Mouse (Mus musculus): ENCODE data around the gene Arhgap24. TPM values are rescaled to one million over a fixed set of nuclear protein-coding genes. Genes with fewer than 3 reads are reported as not detected.

Arhgap24 gene
- polyA plus RNA-seq, 1 experiment from 2014 or later = 13.3 TPM

DNA sequence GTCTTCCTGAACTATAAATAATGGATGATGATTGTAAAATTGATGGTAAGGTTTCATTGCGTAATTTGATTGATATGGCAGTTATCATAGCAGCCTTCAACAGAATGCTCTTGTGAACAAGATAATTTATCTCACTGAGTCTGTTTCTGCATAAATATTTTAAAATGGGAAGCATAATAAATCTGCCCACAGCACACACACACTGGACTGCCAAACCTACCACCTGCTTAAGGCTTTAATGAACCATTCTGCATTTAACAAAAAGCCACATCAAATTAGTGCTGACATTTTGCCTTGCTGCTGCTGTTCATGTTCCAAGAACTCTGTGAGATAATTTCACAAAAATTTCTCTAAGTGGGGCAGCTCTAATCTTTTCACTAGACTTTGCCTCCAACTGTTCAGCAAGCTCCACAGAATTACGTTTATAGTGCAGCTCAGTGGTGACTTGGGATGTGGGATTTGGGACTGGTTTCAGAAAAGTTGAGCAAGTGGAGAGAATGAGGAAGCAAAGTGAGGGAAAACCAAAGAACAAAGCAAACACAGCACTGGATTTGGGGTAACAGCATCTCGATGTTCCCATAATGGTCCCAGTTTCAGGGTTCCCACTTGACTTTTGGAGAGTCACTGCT, 142.7 kb downstream of the Arhgap24 start:
- H3K27me3 ChIP-seq (ENCODE audit: control insufficient read depth, insufficient read depth, low read depth, low read length) = no peaks in the 10 kb centered on the region
- no peaks in the 10 kb centered on the region for H3K9me3 ChIP-seq (replicated peaks; ENCODE audit: control insufficient read depth, low read length, poor library complexity, severe bottlenecking)
- H3K4me3 ChIP-seq (ENCODE audit: low read depth, low read length) = no peak overlapping the region
- H3K36me3 ChIP-seq (ENCODE audit: control insufficient read depth, insufficient read depth, low read length) = no peaks in the 10 kb centered on the region
- no peak overlapping the region for H3K4me2 ChIP-seq (ENCODE audit: low read length)
- ATAC-seq = no peak
- no peaks in the 10 kb centered on the region for H3K4me1 ChIP-seq (ENCODE audit: control insufficient read depth, insufficient read depth, low read length)
- no peak overlapping the region for H3K27ac ChIP-seq (ENCODE audit: low read length)
- WGBS = 85% methylated on average over 3 of the region's 3 CpGs
- H3K9ac ChIP-seq (ENCODE audit: low read depth, low read length) = no peak overlapping the region

DNA sequence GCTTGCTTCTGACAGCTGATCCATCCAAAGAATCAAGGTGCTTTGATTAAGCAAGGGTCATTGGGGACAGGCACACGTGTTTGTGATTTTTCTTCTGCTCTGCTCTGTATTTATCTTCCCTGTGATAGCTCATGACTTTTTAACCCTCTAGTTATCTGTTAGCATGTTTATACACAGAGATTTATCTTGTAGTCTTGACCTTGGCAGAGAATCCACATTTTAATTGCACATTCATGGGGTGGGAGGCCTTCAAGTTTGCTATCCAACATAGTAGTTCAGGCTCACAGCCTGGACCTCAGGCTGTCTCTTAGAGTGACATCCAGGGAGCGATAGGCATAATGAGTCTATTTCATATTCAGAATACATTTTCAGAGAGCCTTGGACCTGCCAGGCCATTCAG, 145.5 kb downstream of the Arhgap24 start:
- Histone ChIP-seq H3K27me3 (ENCODE audit: control insufficient read depth, insufficient read depth, low read depth, low read length) (no peaks in the 10 kb centered on the region), H3K4me1 (ENCODE audit: control insufficient read depth, insufficient read depth, low read length) (no peaks in the 10 kb centered on the region), H3K9ac (ENCODE audit: low read depth, low read length) (no peak overlapping the region), H3K27ac (ENCODE audit: low read length) (no peak overlapping the region), H3K4me3 (ENCODE audit: low read depth, low read length) (no peak overlapping the region), H3K36me3 (ENCODE audit: control insufficient read depth, insufficient read depth, low read length) (no peaks in the 10 kb centered on the region), H3K4me2 (ENCODE audit: low read length) (no peak overlapping the region), H3K9me3 (replicated peaks; ENCODE audit: control insufficient read depth, low read length, poor library complexity, severe bottlenecking) (no peaks in the 10 kb centered on the region)
- no peak for ATAC-seq
- WGBS = 65% methylated on average over 2 of the region's 2 CpGs

DNA sequence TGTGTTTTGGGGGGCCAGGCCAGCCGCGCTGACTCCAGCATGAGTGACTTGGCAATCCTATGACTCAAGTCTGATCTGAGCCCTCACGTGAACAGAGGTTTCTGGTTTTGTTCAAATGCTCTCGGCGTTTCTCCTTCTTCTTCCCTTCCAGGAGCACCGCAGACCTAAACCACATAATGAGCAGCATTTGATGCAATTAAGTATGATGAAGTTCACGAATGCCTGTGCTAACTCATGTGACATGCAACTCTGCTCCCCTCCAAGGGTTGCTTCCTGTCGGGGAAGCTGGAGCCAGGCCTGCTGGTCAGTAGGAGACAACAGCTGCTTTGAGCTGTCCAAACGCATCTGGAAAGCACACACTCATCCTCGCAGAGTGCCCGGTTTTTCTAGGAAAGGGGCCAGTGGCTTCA, 148.2 kb downstream of the Arhgap24 start:
- Histone ChIP-seq H3K9me3 (replicated peaks; ENCODE audit: control insufficient read depth, low read length, poor library complexity, severe bottlenecking) (no peaks in the 10 kb centered on the region), H3K4me2 (ENCODE audit: low read length) (no peak overlapping the region)
- WGBS = 89% methylated on average over 11 of the region's 11 CpGs

DNA sequence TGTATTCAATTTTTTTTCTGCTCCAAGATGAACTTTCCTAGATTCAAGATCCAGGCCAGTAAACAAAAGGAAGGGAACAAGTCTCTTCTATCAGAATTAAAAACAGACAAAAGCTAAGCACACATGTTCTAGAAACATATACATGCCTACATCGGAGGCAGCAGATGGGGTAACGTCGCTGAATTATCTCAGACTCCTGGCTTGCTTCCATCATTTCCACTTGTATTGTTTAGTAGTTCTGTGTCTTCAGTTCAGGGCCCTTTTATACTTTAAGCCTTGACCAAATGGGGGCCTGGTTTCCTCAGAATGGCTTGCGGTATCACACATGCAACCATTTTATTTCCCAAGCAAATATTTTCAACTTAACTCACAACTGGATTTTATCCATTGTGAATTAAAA, 154.4 kb downstream of the Arhgap24 start:
- ATAC-seq = no peak
- Histone ChIP-seq H3K9ac (ENCODE audit: low read depth, low read length) (no peak overlapping the region), H3K4me1 (ENCODE audit: control insufficient read depth, insufficient read depth, low read length) (no peaks in the 10 kb centered on the region), H3K27me3 (ENCODE audit: control insufficient read depth, insufficient read depth, low read depth, low read length) (no peaks in the 10 kb centered on the region), H3K27ac (ENCODE audit: low read length) (no peak overlapping the region), H3K36me3 (ENCODE audit: control insufficient read depth, insufficient read depth, low read length) (no peaks in the 10 kb centered on the region), H3K4me2 (ENCODE audit: low read length) (no peak overlapping the region), H3K4me3 (ENCODE audit: low read depth, low read length) (no peak overlapping the region), H3K9me3 (replicated peaks; ENCODE audit: control insufficient read depth, low read length, poor library complexity, severe bottlenecking) (no peaks in the 10 kb centered on the region)
- WGBS = 74% methylated on average over 4 of the region's 4 CpGs

More for the DNA sequence above, 148.2 kb downstream of the Arhgap24 start:
- Histone ChIP-seq H3K27me3 (ENCODE audit: control insufficient read depth, insufficient read depth, low read depth, low read length) (no peaks in the 10 kb centered on the region), H3K9ac (ENCODE audit: low read depth, low read length) (no peak overlapping the region), H3K4me3 (ENCODE audit: low read depth, low read length) (no peak overlapping the region), H3K27ac (ENCODE audit: low read length) (no peak overlapping the region), H3K4me1 (ENCODE audit: control insufficient read depth, insufficient read depth, low read length) (no peaks in the 10 kb centered on the region), H3K36me3 (ENCODE audit: control insufficient read depth, insufficient read depth, low read length) (no peaks in the 10 kb centered on the region)
- ATAC-seq = no peak

DNA sequence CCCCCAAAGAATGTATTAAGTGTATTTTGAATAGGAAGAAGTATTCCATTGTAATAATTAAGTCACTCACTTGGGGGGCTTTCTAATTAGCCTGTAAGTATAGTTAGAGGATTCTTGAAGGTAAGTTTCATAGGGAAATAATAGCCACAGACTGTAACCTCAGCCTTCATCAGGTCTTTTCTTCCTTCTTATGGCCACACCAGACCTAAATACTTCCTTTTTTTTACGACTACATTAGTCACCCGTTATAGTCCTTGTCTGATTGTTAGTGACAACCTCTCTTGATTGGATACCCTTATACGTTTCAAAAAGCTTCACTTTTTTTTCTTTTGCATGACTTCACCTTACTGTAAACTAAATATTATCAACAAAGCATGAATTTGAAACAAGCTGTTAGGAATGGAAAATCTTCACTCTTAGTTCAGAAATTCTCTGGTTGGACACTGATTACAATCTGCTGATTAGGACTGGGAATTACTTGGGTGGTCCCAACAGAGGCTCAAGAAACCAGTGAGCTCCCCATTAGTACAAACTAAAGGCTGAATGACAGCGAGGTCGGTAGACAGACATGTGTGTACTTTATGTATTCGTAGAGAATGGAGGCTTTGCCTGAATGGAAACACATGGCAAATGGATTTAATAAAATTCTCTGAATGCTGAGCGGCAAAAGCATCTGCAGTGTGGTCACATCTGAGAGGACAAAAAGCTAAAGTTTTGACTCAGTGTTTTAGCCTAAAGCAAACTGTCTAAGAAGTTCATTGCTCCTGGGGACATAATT, 158.8 kb downstream of the Arhgap24 start:
- Histone ChIP-seq H3K4me3 (ENCODE audit: low read depth, low read length) (no peak overlapping the region), H3K4me2 (ENCODE audit: low read length) (no peak overlapping the region), H3K4me1 (ENCODE audit: control insufficient read depth, insufficient read depth, low read length) (no peaks in the 10 kb centered on the region), H3K27me3 (ENCODE audit: control insufficient read depth, insufficient read depth, low read depth, low read length) (no peaks in the 10 kb centered on the region), H3K9me3 (replicated peaks; ENCODE audit: control insufficient read depth, low read length, poor library complexity, severe bottlenecking) (no peaks in the 10 kb centered on the region), H3K27ac (ENCODE audit: low read length) (no peak overlapping the region), H3K9ac (ENCODE audit: low read depth, low read length) (no peak overlapping the region), H3K36me3 (ENCODE audit: control insufficient read depth, insufficient read depth, low read length) (no peaks in the 10 kb centered on the region)
- ATAC-seq = no peak
- WGBS = 73% methylated on average over 7 of the region's 7 CpGs

DNA sequence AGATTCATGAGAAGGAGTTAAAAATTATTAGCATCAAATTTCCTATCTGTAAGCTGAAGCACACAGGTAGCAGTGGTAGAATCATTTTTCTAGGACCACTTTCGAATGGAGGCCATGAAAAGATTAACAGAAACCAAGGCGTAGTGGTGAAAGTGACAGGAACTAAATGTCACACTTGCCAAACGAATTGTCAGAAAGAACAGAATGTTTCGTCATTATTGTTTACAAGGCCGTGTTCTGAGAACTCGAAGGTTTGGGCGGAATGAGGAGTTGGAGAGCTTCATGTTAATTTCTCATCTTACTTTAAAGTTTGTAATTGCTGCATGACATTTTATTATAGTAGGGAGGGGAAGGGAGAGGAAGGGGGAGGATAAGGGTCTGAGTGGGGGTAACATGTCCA, 162.2 kb downstream of the Arhgap24 start:
- no peak overlapping the region for H3K4me3 ChIP-seq (ENCODE audit: low read depth, low read length)
- no peaks in the 10 kb centered on the region for H3K9me3 ChIP-seq (replicated peaks; ENCODE audit: control insufficient read depth, low read length, poor library complexity, severe bottlenecking)
- no peak overlapping the region for H3K9ac ChIP-seq (ENCODE audit: low read depth, low read length)
- H3K4me1 ChIP-seq (ENCODE audit: control insufficient read depth, insufficient read depth, low read length) = no peaks in the 10 kb centered on the region
- no peak for ATAC-seq
- no peaks in the 10 kb centered on the region for H3K27me3 ChIP-seq (ENCODE audit: control insufficient read depth, insufficient read depth, low read depth, low read length)
- no peak overlapping the region for H3K4me2 ChIP-seq (ENCODE audit: low read length)
- no peaks in the 10 kb centered on the region for H3K36me3 ChIP-seq (ENCODE audit: control insufficient read depth, insufficient read depth, low read length)
- H3K27ac ChIP-seq (ENCODE audit: low read length) = no peak overlapping the region
- WGBS = 88% methylated on average over 7 of the region's 7 CpGs

DNA sequence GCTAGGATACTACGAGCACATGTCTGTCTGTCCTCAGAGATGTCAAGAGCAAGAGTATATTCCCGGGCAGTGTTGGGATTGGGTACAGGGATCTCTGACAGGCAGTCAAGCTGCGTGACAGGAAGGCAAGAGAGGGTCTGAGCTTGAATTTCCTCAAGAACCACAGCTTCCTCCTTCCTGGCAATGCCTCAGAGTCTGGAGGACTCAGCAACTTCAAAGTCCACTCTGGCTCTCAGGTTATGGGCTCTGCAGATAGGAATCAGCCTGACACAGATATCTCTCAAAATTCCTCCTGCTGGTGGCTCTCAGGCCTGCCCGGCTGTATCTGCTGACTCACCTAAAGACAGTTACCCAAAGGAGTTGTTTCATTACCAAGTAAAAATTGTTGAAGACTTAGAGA, 162.6 kb downstream of the Arhgap24 start:
- no peaks in the 10 kb centered on the region for H3K9me3 ChIP-seq (replicated peaks; ENCODE audit: control insufficient read depth, low read length, poor library complexity, severe bottlenecking)
- no peak overlapping the region for H3K4me3 ChIP-seq (ENCODE audit: low read depth, low read length)
- no peaks in the 10 kb centered on the region for H3K27me3 ChIP-seq (ENCODE audit: control insufficient read depth, insufficient read depth, low read depth, low read length)
- no peak overlapping the region for H3K9ac ChIP-seq (ENCODE audit: low read depth, low read length)
- H3K4me2 ChIP-seq (ENCODE audit: low read length) = no peak overlapping the region
- 88% methylated on average over 4 of the region's 4 CpGs for WGBS
- H3K27ac ChIP-seq (ENCODE audit: low read length) = no peak overlapping the region
- ATAC-seq = no peak
- no peaks in the 10 kb centered on the region for H3K4me1 ChIP-seq (ENCODE audit: control insufficient read depth, insufficient read depth, low read length)
- H3K36me3 ChIP-seq (ENCODE audit: control insufficient read depth, insufficient read depth, low read length) = no peaks in the 10 kb centered on the region

DNA sequence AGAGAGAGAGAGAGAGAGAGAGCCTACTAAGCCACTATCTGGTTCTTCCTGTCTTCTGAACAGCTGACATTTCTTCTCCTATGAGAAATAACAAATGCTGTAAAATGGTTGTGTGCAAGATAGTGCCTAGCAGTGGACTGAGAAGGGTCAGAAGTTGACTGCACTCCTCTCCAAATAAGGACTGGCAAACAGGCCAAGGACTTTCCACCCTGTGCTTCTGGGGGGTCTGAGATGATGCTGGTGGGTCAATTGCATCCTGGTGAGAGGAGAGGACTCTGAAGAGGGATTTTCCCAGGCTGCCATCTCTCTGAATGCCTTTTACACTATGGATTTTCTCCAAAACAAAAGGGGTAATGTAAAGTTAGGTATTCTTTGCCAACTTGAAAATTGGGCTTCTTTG, 177.9 kb downstream of the Arhgap24 start:
- 0 out of 2 replicates have a peak, but pooled peaks cover 2% of the 10 kb centered on the region for H3K4me1 ChIP-seq (ENCODE audit: control insufficient read depth, insufficient read depth, low read length)
- no peak overlapping the region for H3K4me3 ChIP-seq (ENCODE audit: low read depth, low read length)
- no peaks in the 10 kb centered on the region for H3K27me3 ChIP-seq (ENCODE audit: control insufficient read depth, insufficient read depth, low read depth, low read length)
- ATAC-seq = no peak
- no peak overlapping the region for H3K9ac ChIP-seq (ENCODE audit: low read depth, low read length)
- H3K9me3 ChIP-seq (replicated peaks; ENCODE audit: control insufficient read depth, low read length, poor library complexity, severe bottlenecking) = no peaks in the 10 kb centered on the region
- H3K27ac ChIP-seq (ENCODE audit: low read length) = no peak overlapping the region
- H3K4me2 ChIP-seq (ENCODE audit: low read length) = no peak overlapping the region
- no peaks in the 10 kb centered on the region for H3K36me3 ChIP-seq (ENCODE audit: control insufficient read depth, insufficient read depth, low read length)

DNA sequence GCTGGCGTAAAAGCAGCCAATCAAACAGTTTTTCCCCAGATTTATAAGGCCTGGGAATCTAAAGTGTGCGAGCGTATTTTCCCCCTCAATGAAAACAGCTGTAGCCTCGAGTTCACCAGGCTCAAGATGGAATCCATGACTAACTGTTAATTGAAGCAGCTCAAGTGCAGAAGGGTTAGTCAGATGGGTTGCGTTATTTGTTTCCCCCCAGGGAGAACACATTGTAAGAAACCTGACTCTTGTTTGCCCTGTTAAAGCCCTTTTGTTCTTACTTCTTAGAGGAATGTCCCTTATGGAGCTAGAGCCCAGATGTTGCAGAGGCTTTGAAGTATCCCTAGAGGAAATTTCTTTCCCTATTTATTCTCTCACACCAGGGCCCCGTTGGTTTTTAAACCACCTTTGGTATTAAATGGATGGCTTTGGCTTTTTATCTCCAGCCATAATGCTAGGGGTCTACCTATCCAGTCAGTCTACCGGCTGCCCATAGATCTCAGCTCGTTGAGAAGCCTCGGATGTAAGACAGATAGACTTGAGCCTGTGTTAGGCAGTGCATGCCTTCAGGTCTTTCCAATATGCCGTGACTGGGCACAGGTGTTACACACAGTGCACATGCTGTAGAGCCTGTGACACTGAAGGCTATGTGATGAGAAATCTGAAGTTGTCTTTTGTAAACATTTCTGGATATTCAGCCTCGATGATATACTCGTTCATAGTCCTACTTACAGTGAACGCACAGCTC, 184.0 kb downstream of the Arhgap24 start:
- Histone ChIP-seq H3K27ac (ENCODE audit: low read length) (no peak overlapping the region), H3K4me3 (ENCODE audit: low read depth, low read length) (no peak overlapping the region), H3K4me2 (ENCODE audit: low read length) (no peak overlapping the region), H3K4me1 (ENCODE audit: control insufficient read depth, insufficient read depth, low read length) (no peaks in the 10 kb centered on the region), H3K9me3 (replicated peaks; ENCODE audit: control insufficient read depth, low read length, poor library complexity, severe bottlenecking) (no peaks in the 10 kb centered on the region), H3K9ac (ENCODE audit: low read depth, low read length) (no peak overlapping the region), H3K27me3 (ENCODE audit: control insufficient read depth, insufficient read depth, low read depth, low read length) (no peaks in the 10 kb centered on the region), H3K36me3 (ENCODE audit: control insufficient read depth, insufficient read depth, low read length) (no peaks in the 10 kb centered on the region)
- WGBS = 57% methylated on average over 13 of the region's 13 CpGs
- ATAC-seq = no peak
